Mouse (Mus musculus) kidney, embryonic 14.5 days (tissue): ENCODE measurements around the gene Olfr118. TPM values are rescaled to one million over a fixed set of nuclear protein-coding genes. Genes with fewer than 3 reads are reported as not detected.
"Not testable (repeated sequence)": the region's sequence is repeated elsewhere in the genome, so short reads cannot be mapped to it uniquely, and the experiment has no call there.

ENCODE experiments used
- ATAC-seq: fragments of 200-750 bp; cut with Nextera tagmentation; 2 replicates; pipeline ENCODE4 v1.8.0; 2017; ENCODE audit warnings: moderate number of reproducible peaks, mild to moderate bottlenecking, moderate TSS enrichment, moderate library complexity; ENCODE audit not compliant: low FRiP score, low TSS enrichment
- H3K27ac ChIP-seq: fragments of 300-500 bp; sonication (generic); 2 replicates; pipeline ENCODE4 v1.5.1; 2014; ENCODE audit warnings: low read depth, mild to moderate bottlenecking, low read length, moderate library complexity, mixed read lengths
- H3K27me3 ChIP-seq: fragments of 300-500 bp; sonication (generic); 2 replicates; pipeline ENCODE4 v1.6.1; 2014; ENCODE audit warnings: mild to moderate bottlenecking, low read length; ENCODE audit not compliant: control insufficient read depth, insufficient read depth
- H3K36me3 ChIP-seq: fragments of 300-500 bp; sonication (generic); 2 replicates; pipeline ENCODE4 v1.6.1; 2014; ENCODE audit warnings: low read length, mixed read lengths; ENCODE audit not compliant: control insufficient read depth, insufficient read depth
- H3K4me1 ChIP-seq: fragments of 300-500 bp; sonication (generic); 2 replicates; pipeline ENCODE4 v1.6.1; 2014; ENCODE audit warnings: low read length, mixed read lengths; ENCODE audit not compliant: control insufficient read depth, insufficient read depth
- H3K4me2 ChIP-seq: fragments of 300-500 bp; sonication (generic); replicated peaks from 2 replicates; pipeline ENCODE4 v1.6.1; 2014; ENCODE audit warnings: low read depth, mild to moderate bottlenecking, low read length
- H3K4me3 ChIP-seq: fragments of 300-500 bp; sonication (generic); 2 replicates; pipeline ENCODE4 v1.5.1; 2014; ENCODE audit warnings: mild to moderate bottlenecking, low read length
- H3K9ac ChIP-seq: fragments of 300-500 bp; sonication (generic); 2 replicates; pipeline ENCODE4 v1.6.1; 2014; ENCODE audit warnings: low read depth, mild to moderate bottlenecking, low read length, moderate library complexity
- H3K9me3 ChIP-seq: fragments of 300-500 bp; sonication (generic); 2 replicates; pipeline ENCODE4 v1.6.1; 2016; ENCODE audit warnings: low read length; ENCODE audit not compliant: control insufficient read depth
- WGBS: fragments of 180-500 bp; shearing (Covaris S2); extraction: QIAGEN DNeasy Blood & Tissue Kit; methylation state at CpG from one replicate; pipeline ENCODE4 v1.1.7; 2014; 5-methylcytosine and 5-hydroxymethylcytosine counted together
- polyA plus RNA-seq: library from polyadenylated mRNA; unstranded; fragments of >200 nt; fragmentation: Nextera tagmentation; extraction: Ambion mirVana; gene quantifications from 2 replicates; pipeline ENCODE4 v1.2.1, GENCODE M21; 2014

Gene Olfr118
- polyA plus RNA-seq: not detected in 2 replicates

DNA sequence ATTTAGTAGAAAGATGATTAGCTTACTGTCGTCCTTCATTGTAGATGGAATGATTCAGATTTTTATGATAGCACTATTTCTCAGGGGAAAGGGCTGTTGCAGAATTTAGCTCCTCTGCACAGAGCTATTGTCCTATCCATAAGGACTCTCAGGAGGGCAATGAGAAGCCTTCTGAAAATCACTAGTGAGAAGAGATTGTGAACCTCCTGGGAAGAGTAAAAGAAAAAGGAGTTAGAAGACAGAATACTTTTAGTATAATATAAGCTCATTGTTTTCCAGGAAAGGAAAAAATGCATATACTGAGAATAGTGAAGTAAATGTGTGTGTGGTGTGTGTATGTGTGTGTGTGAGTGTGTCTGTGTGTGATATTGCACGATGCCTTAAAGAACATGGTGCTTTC lies at the start of gene Olfr118:
Olfr118 (plus strand) TSS at position 301 of the 400 bp plus-strand sequence.
- 81% methylated on average over 2 of the region's 2 CpGs for WGBS
- Histone ChIP-seq H3K4me1 (no peaks in the 10 kb centered on the region), H3K9me3 (no peaks in the 10 kb centered on the region), H3K4me3 (no peak within 1 kb of the TSS), H3K27ac (no peak within 1 kb of the TSS), H3K4me2 (no peak within 1 kb of the TSS), H3K27me3 (no peaks in the 10 kb centered on the region), H3K36me3 (no peaks in the 10 kb centered on the region), H3K9ac (no peak within 1 kb of the TSS)
- no peak for ATAC-seq

GRCm38 (mm10) chr17:37627009-37627408 lies 39.8 kb upstream of the Olfr118 start, which contains the start of the genes Olfr115 and Olfr116:
Gene Olfr115, minus strand, starts transcription at chr17:37627109.
Gene Olfr116, minus strand, starts transcription at chr17:37627199.
- Histone ChIP-seq H3K36me3 (no peaks in the 10 kb centered on the region), H3K9ac (no peak within 1 kb of the TSS), H3K4me2 (no peak within 1 kb of the TSS), H3K27ac (no peak within 1 kb of the TSS), H3K4me3 (no peak within 1 kb of the TSS), H3K9me3 (no peaks in the 10 kb centered on the region), H3K27me3 (no peaks in the 10 kb centered on the region), H3K4me1 (no peaks in the 10 kb centered on the region)
- WGBS: 81% methylated on average over 2 of the region's 2 CpGs
- no peak for ATAC-seq

DNA sequence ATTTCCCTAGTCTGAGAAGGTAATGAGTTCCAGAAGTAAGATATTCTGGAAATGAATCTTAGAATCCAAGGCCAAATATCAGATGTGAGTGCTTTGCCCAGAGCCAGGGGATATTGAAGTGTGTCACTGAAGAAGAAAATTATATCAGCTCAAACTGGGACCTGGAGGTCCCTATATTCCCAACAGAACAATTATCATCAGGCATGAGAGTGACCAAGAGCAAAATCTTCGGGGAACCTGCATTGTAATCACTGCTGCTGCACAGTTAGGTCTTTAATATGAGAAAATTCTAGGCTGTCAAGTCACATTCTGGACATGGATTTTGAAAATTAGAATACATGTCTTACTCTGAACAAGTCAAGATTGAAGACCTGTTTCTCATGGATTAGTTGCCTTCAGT lies 3.1 kb upstream of the Olfr118 start, which contains the start of gene Olfr117:
Olfr117 (minus strand) TSS at position 101 of the 400 bp plus-strand sequence.
- WGBS: 61% methylated on average over 1 of the region's 1 CpGs
- no peak within 1 kb of the TSS for H3K9ac ChIP-seq
- no peaks in the 10 kb centered on the region for H3K9me3 ChIP-seq
- H3K4me2 ChIP-seq: no peak within 1 kb of the TSS
- no peak for ATAC-seq
- no peaks in the 10 kb centered on the region for H3K4me1 ChIP-seq
- no peaks in the 10 kb centered on the region for H3K36me3 ChIP-seq
- H3K4me3 ChIP-seq: no peak within 1 kb of the TSS
- no peak within 1 kb of the TSS for H3K27ac ChIP-seq
- no peaks in the 10 kb centered on the region for H3K27me3 ChIP-seq

DNA sequence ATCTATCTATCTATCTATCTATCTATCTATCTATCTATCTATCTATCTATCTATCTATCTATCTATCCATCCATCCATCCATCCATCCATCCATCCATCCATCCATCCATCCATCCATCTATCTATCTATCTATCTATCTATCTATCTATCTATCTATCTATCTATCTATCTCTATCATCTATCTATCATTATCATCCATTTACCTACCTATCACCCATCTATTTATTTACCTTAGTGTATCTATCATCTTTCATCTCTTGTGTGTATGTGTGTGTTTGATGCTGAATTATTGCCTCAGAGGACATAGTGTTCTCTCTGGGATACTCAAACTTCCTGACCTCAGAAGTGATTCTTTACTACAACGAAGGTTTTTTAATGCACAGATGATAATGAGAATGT lies 29.5 kb downstream of the Olfr118 start, which contains the start of gene Olfr119:
Olfr119 (plus strand) TSS at position 301 of the 400 bp plus-strand sequence.
- H3K4me2 ChIP-seq, H3K27me3 ChIP-seq, ATAC-seq, H3K9ac ChIP-seq, H3K9me3 ChIP-seq, H3K27ac ChIP-seq, H3K36me3 ChIP-seq, H3K4me1 ChIP-seq, H3K4me3 ChIP-seq: not testable (repeated sequence)
- 70% methylated on average over 1 of the region's 1 CpGs for WGBS

GRCm38 (mm10) chr17:37721508-37721907 lies 54.7 kb downstream of the Olfr118 start, which contains the start of gene Olfr120:
Gene Olfr120, plus strand, starts transcription at chr17:37721808.
- H3K4me2 ChIP-seq: no peak within 1 kb of the TSS
- ATAC-seq: no peak
- H3K27ac ChIP-seq: no peak within 1 kb of the TSS
- H3K9ac ChIP-seq: no peak within 1 kb of the TSS
- 69% methylated on average over 1 of the region's 1 CpGs for WGBS
- no peaks in the 10 kb centered on the region for H3K27me3 ChIP-seq
- no peaks in the 10 kb centered on the region for H3K9me3 ChIP-seq
- no peaks in the 10 kb centered on the region for H3K4me1 ChIP-seq
- no peaks in the 10 kb centered on the region for H3K36me3 ChIP-seq
- no peak within 1 kb of the TSS for H3K4me3 ChIP-seq

Other genes with a start within 250 kb of the Olfr118 start
- not detected in 2 replicates for gene Olfr108, start 221.5 kb upstream of the Olfr118 start, polyA plus RNA-seq
- gene Olfr109, start 208.1 kb upstream of the Olfr118 start, polyA plus RNA-seq: not detected in 2 replicates
- not detected in 2 replicates for gene H2-M2, start 183.4 kb upstream of the Olfr118 start, polyA plus RNA-seq
- gene Olfr110, start 174.5 kb upstream of the Olfr118 start, polyA plus RNA-seq: not detected in 2 replicates
- gene Olfr111, start 159.0 kb upstream of the Olfr118 start, polyA plus RNA-seq: not detected in 2 replicates
- not detected in 2 replicates for gene Olfr112, start 97.5 kb upstream of the Olfr118 start, polyA plus RNA-seq
- not detected in 2 replicates for gene Olfr113, start 89.3 kb upstream of the Olfr118 start, polyA plus RNA-seq
- not detected in 2 replicates for gene Olfr114, start 74.2 kb upstream of the Olfr118 start, polyA plus RNA-seq
- gene Olfr115, start 39.9 kb upstream of the Olfr118 start, polyA plus RNA-seq: not detected in 2 replicates
- not detected in 2 replicates for gene Olfr116, start 39.8 kb upstream of the Olfr118 start, polyA plus RNA-seq
- not detected in 2 replicates for gene Olfr117, start 3.2 kb upstream of the Olfr118 start, polyA plus RNA-seq
- not detected in 2 replicates for gene Olfr119, start 29.6 kb downstream of the Olfr118 start, polyA plus RNA-seq
- not detected in 2 replicates for gene Olfr120, start 54.8 kb downstream of the Olfr118 start, polyA plus RNA-seq
- not detected in 2 replicates for gene Olfr121, start 81.9 kb downstream of the Olfr118 start, polyA plus RNA-seq
- not detected in 2 replicates for gene Olfr122, start 101.6 kb downstream of the Olfr118 start, polyA plus RNA-seq
- not detected in 2 replicates for gene Olfr123, start 126.5 kb downstream of the Olfr118 start, polyA plus RNA-seq
- not detected in 2 replicates for gene Olfr124, start 132.9 kb downstream of the Olfr118 start, polyA plus RNA-seq
- gene Olfr125, start 166.0 kb downstream of the Olfr118 start, polyA plus RNA-seq: not detected in 2 replicates
- gene Olfr126, start 180.5 kb downstream of the Olfr118 start, polyA plus RNA-seq: not detected in 2 replicates
- gene Olfr127, start 233.4 kb downstream of the Olfr118 start, polyA plus RNA-seq: not detected in 2 replicates